Mouse (Mus musculus) embryonic facial prominence, embryonic 14.5 days (tissue): ENCODE results near the gene Ggt6. TPM values are rescaled to one million over a fixed set of nuclear protein-coding genes. Genes with fewer than 3 reads are reported as not detected.

Experiments used
- ATAC-seq: fragments of 200-750 bp; cut with Nextera tagmentation; 2 replicates; pipeline ENCODE4 v1.8.0; 2017; ENCODE audit warnings: low read depth, moderate number of reproducible peaks, moderate TSS enrichment
- DNase-seq: peaks from one replicate; pipeline ENCODE4 v3.0.0-alpha.2; 2015; ENCODE audit warnings: low spot score
- H3K27ac ChIP-seq: fragments of 300-500 bp; sonication (generic); replicated peaks from 2 replicates; pipeline ENCODE4 v1.5.1; 2014; ENCODE audit warnings: low read depth, mild to moderate bottlenecking, low read length, moderate library complexity
- H3K27me3 ChIP-seq: fragments of 300-500 bp; sonication (generic); replicated peaks from 2 replicates; pipeline ENCODE4 v1.6.1; 2014; ENCODE audit warnings: low read length; ENCODE audit not compliant: control insufficient read depth, insufficient read depth
- H3K36me3 ChIP-seq: fragments of 300-500 bp; sonication (generic); 2 replicates; pipeline ENCODE4 v1.6.1; 2014; ENCODE audit warnings: low read length, mixed read lengths; ENCODE audit not compliant: control insufficient read depth, insufficient read depth
- H3K4me1 ChIP-seq: fragments of 300-500 bp; sonication (generic); 2 replicates; pipeline ENCODE4 v1.6.1; 2014; ENCODE audit warnings: antibody characterized with exemption, low read length; ENCODE audit not compliant: control insufficient read depth, insufficient read depth
- H3K4me2 ChIP-seq: fragments of 300-500 bp; sonication (generic); 2 replicates; pipeline ENCODE4 v1.6.1; 2014; ENCODE audit warnings: low read depth, mild to moderate bottlenecking, low read length, moderate library complexity, mixed read lengths
- H3K4me3 ChIP-seq: fragments of 300-500 bp; sonication (generic); 2 replicates; pipeline ENCODE4 v1.5.1; 2014; ENCODE audit warnings: low read depth, mild to moderate bottlenecking, low read length
- H3K9ac ChIP-seq: fragments of 300-500 bp; sonication (generic); 2 replicates; pipeline ENCODE4 v1.6.1; 2014; ENCODE audit warnings: low read depth, mild to moderate bottlenecking, low read length, moderate library complexity, mixed read lengths
- H3K9me3 ChIP-seq: fragments of 300-500 bp; sonication (generic); 2 replicates; pipeline ENCODE4 v1.6.1; 2016; ENCODE audit warnings: low read length; ENCODE audit not compliant: control insufficient read depth
- WGBS: fragments of 180-500 bp; shearing (Covaris S2); extraction: QIAGEN DNeasy Blood & Tissue Kit; methylation state at CpG from one replicate; pipeline ENCODE4 v1.1.7; 2014; 5-methylcytosine and 5-hydroxymethylcytosine counted together
- polyA plus RNA-seq: library from polyadenylated mRNA; unstranded; fragments of >200 nt; fragmentation: Nextera tagmentation; extraction: Ambion mirVana; gene quantifications from 2 replicates; pipeline ENCODE4 v1.2.1, GENCODE M21; 2014

The Ggt6 gene
- polyA plus RNA-seq, 1 experiment from 2014 or later, result 1.8 TPM

GRCm38 (mm10) chr11:72477653-72478052 is 42.3 kb downstream of the Ggt6 start:
- H3K36me3 ChIP-seq, result no peaks in the 10 kb centered on the region
- peak overlapping the region; percentile 50; the same call in 1 of the 2 replicates for H3K27ac ChIP-seq
- DNase-seq, result no peak
- no peaks in the 10 kb centered on the region for H3K9me3 ChIP-seq
- peaks cover 11% of the 10 kb centered on the region for H3K4me1 ChIP-seq
- ATAC-seq, result no peak
- no peak overlapping the region for H3K4me3 ChIP-seq
- no peaks in the 10 kb centered on the region for H3K27me3 ChIP-seq
- no peak overlapping the region for H3K4me2 ChIP-seq
- H3K9ac ChIP-seq, result peak overlapping the region; percentile 14; the same call in 1 of the 2 replicates
- WGBS, result 90% methylated on average over 1 of the region's 1 CpGs

- peak; percentile 56 for DNase-seq
- Histone ChIP-seq H3K9ac (no peak overlapping the region), H3K27ac (peak overlapping the region; percentile 50), H3K9me3 (no peaks in the 10 kb centered on the region), H3K4me1 (peaks cover 11% of the 10 kb centered on the region), H3K4me3 (no peak overlapping the region), H3K4me2 (no peak overlapping the region), H3K27me3 (no peaks in the 10 kb centered on the region), H3K36me3 (no peaks in the 10 kb centered on the region)
- no peak for ATAC-seq
- 48% methylated on average over 6 of the region's 6 CpGs for WGBS
Observed at GRCm38 (mm10) chr11:72478228-72478627, 42.9 kb downstream of the Ggt6 start.

- 69% methylated on average over 2 of the region's 2 CpGs for WGBS
- Histone ChIP-seq H3K9ac (no peak overlapping the region), H3K36me3 (no peaks in the 10 kb centered on the region), H3K4me2 (no peak overlapping the region), H3K27ac (no peak overlapping the region), H3K4me1 (peaks cover 11% of the 10 kb centered on the region), H3K27me3 (no peaks in the 10 kb centered on the region), H3K9me3 (no peaks in the 10 kb centered on the region), H3K4me3 (no peak overlapping the region)
- DNase-seq, result no peak
- no peak for ATAC-seq
Observed at GRCm38 (mm10) chr11:72479499-72479898, 44.2 kb downstream of the Ggt6 start.

GRCm38 (mm10) chr11:72481313-72481712 is 46.0 kb downstream of the Ggt6 start:
- no peak overlapping the region for H3K27ac ChIP-seq
- no peak for DNase-seq
- H3K4me1 ChIP-seq, result peaks cover 11% of the 10 kb centered on the region
- H3K27me3 ChIP-seq, result no peaks in the 10 kb centered on the region
- H3K9me3 ChIP-seq, result no peaks in the 10 kb centered on the region
- H3K4me2 ChIP-seq, result no peak overlapping the region
- WGBS, result 72% methylated on average over 5 of the region's 5 CpGs
- H3K36me3 ChIP-seq, result no peaks in the 10 kb centered on the region
- H3K4me3 ChIP-seq, result no peak overlapping the region
- ATAC-seq, result peak; percentile 20; the same call in 1 of the 2 replicates
- H3K9ac ChIP-seq, result no peak overlapping the region

GRCm38 (mm10) chr11:72481952-72482351 is 46.6 kb downstream of the Ggt6 start:
- WGBS, result 81% methylated on average over 4 of the region's 4 CpGs
- no peak overlapping the region for H3K9ac ChIP-seq
- ATAC-seq (no peak), DNase-seq (no peak)
- H3K4me3 ChIP-seq, result no peak overlapping the region
- 0 out of 2 replicates have a peak, but pooled peaks cover under 1% of the 10 kb centered on the region for H3K27me3 ChIP-seq
- H3K4me1 ChIP-seq, result peaks cover 11% of the 10 kb centered on the region
- H3K4me2 ChIP-seq, result no peak overlapping the region
- no peaks in the 10 kb centered on the region for H3K9me3 ChIP-seq
- H3K27ac ChIP-seq, result no peak overlapping the region
- no peaks in the 10 kb centered on the region for H3K36me3 ChIP-seq

- WGBS, result 52% methylated on average over 6 of the region's 6 CpGs
- no peak overlapping the region for H3K4me3 ChIP-seq
- no peak overlapping the region for H3K9ac ChIP-seq
- peaks cover 10% of the 10 kb centered on the region for H3K4me1 ChIP-seq
- no peaks in the 10 kb centered on the region for H3K36me3 ChIP-seq
- H3K27ac ChIP-seq, result no peak overlapping the region
- no peak for DNase-seq
- H3K4me2 ChIP-seq, result no peak overlapping the region
- no peak for ATAC-seq
- H3K27me3 ChIP-seq, result peaks cover 27% of the 10 kb centered on the region
- no peaks in the 10 kb centered on the region for H3K9me3 ChIP-seq
Observed at GRCm38 (mm10) chr11:72484549-72484948, 49.2 kb downstream of the Ggt6 start.

- H3K9me3 ChIP-seq, result no peaks in the 10 kb centered on the region
- no peak overlapping the region for H3K27ac ChIP-seq
- no peak for DNase-seq
- 57% methylated on average over 5 of the region's 5 CpGs for WGBS
- no peak overlapping the region for H3K4me3 ChIP-seq
- no peaks in the 10 kb centered on the region for H3K36me3 ChIP-seq
- ATAC-seq, result no peak
- peaks cover 10% of the 10 kb centered on the region for H3K4me1 ChIP-seq
- no peak overlapping the region for H3K4me2 ChIP-seq
- H3K9ac ChIP-seq, result no peak overlapping the region
- H3K27me3 ChIP-seq, result peaks cover 27% of the 10 kb centered on the region
Observed at GRCm38 (mm10) chr11:72485157-72485556, 49.8 kb downstream of the Ggt6 start.

GRCm38 (mm10) chr11:72485960-72486359 is 50.6 kb downstream of the Ggt6 start:
- H3K27me3 ChIP-seq, result peaks cover 32% of the 10 kb centered on the region
- no peaks in the 10 kb centered on the region for H3K36me3 ChIP-seq
- DNase-seq (no peak), ATAC-seq (no peak)
- peaks cover 10% of the 10 kb centered on the region for H3K4me1 ChIP-seq
- no peak overlapping the region for H3K4me2 ChIP-seq
- 59% methylated on average over 11 of the region's 11 CpGs for WGBS
- H3K27ac ChIP-seq, result no peak overlapping the region
- no peak overlapping the region for H3K9ac ChIP-seq
- no peak overlapping the region for H3K4me3 ChIP-seq
- H3K9me3 ChIP-seq, result no peaks in the 10 kb centered on the region

- Histone ChIP-seq H3K4me3 (no peak overlapping the region), H3K4me2 (peak overlapping the region; percentile 99; the same call in 1 of the 2 replicates)
- WGBS, result 46% methylated on average over 5 of the region's 5 CpGs
Observed at GRCm38 (mm10) chr11:72487171-72487570, 51.8 kb downstream of the Ggt6 start.

More at GRCm38 (mm10) chr11:72487171-72487570, 51.8 kb downstream of the Ggt6 start:
- DNase-seq, result no peak
- no peak for ATAC-seq
- Histone ChIP-seq H3K9me3 (no peaks in the 10 kb centered on the region), H3K27ac (no peak overlapping the region), H3K4me1 (peaks cover 10% of the 10 kb centered on the region), H3K27me3 (peaks cover 32% of the 10 kb centered on the region), H3K36me3 (no peaks in the 10 kb centered on the region), H3K9ac (no peak overlapping the region)
